Mouse (Mus musculus): ENCODE results near the gene Ccdc157.
"Not testable (repeated sequence)": the region's sequence is repeated elsewhere in the genome, so short reads cannot be mapped to it uniquely, and the experiment has no call there.

The Ccdc157 gene

DNA sequence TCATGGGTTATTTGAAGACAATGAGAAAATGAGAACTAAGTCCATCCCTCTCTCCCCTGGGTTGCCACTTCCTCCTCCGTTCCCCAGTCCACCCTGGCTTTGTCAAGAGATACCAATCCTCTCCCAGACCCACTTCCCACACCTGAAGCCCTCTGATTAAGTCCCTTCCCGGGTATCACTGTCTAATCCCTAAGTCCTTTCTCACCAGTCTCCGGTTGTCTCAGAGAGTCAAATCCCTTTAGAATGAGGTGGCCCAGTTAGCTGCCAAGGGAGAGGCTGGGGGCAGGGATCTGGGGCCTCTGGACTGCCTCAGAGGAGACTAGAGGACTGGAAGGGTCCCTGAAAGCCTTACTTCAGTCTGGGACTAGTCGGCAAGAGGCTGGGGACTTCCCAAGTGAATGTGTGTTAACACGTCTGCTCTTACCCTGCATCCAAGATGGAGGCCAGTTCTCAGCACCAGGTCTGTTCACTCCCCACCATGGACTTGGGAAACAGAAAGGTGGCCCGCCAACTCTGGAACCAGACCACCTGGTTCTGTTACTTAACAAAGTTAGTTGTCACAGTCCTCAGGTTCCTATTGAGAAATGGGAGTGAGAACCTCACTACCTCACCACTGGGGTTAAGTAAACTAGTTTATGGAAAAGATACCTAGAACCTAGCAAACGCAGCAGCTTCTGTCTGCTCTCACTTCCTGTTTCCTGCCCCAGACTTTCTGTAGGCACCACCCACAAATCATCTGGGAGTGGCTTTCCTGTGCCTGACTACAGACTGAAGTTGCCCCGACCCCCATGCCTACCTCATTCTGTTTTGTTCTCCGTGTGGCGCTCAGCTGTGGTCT is 37.1 kb downstream of the Ccdc157 start, which contains the start of gene Sec14l2:
Sec14l2 (minus strand) TSS at position 674 of the 838 bp plus-strand sequence.
- no peak for DNase-seq

- no peak for DNase-seq
These were observed 37.9 kb downstream of the Ccdc157 start for GRCm38 (mm10) chr11:4122226-4122625.

- DNase-seq = no peak
These were observed 38.4 kb downstream of the Ccdc157 start for GRCm38 (mm10) chr11:4121691-4122090.

- DNase-seq = no peak
These were observed 40.5 kb downstream of the Ccdc157 start for GRCm38 (mm10) chr11:4119635-4120034.

DNA sequence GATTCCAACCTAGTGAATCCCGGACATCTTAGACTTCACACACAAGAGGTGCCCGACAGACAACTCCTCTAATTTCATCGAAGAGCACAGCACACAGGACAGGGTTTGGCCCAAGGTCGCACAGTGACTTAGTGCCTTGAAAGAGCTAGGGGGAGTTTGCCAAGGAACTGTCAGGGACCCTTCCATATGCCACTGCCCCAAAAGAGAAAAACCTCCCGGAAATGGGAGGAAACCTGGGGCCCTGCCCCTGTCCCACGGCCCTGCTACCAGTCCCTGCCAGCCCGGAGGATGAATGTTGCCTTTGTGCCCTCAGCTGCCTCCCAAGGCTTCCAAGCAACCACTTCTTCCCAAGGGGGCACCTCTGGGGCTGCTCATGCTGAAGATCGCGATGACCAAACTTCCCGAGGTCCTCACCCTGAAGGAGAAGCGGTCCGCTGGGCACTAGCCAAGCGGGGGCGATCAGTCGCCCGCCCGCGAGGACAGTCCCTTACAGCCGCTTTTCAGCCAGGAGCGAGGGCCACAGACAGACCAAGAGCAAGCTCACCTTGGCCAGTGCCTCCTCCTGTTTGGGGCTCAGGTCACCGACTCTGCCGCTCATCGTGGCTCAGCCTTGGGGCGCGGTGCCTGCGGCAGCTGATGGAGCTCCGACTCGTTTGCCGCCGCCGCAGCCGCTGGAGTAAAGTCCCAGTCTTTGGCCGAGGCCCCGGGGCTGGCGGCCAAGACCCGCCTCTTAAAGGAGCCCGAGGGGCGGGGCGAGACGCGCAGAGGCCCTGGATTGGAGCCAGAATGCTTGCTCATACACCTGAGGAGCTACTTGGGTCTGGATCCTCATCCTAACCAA is 41.8 kb downstream of the Ccdc157 start:
- DNase-seq = peak; percentile 81

DNA sequence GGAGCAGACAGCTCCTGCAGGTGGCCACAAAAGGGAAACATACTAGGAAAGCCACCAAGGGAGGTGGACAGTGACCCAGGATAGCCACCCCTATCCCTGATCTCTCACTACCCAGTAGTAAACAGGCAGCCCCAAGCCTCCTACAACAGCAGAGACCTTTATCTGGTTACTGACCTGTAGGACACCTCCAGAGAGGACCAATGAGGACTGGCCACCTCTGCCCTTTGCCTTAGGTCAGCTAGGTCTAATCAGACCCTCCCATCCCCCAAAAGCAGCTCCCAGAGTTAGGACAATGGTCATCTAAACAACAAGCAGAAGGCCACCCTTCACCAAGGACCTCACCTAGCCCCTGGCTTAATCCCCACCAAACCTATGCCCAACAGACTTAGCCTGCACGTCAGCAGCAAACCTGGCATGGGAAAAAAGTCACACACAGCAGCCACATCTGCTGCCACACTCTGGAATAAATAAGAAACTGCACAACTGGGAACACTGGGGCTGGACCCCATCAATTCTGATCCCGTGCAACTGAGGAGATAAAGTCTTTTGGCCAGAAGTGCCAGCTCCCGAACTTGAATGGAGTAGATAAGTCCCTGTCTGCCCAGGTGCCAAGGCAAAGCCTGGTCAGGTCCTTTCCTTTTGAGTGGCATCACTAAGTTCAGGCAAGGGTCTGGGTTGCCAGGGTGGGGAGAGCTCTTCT is 42.6 kb downstream of the Ccdc157 start:
- no peak for DNase-seq

DNA sequence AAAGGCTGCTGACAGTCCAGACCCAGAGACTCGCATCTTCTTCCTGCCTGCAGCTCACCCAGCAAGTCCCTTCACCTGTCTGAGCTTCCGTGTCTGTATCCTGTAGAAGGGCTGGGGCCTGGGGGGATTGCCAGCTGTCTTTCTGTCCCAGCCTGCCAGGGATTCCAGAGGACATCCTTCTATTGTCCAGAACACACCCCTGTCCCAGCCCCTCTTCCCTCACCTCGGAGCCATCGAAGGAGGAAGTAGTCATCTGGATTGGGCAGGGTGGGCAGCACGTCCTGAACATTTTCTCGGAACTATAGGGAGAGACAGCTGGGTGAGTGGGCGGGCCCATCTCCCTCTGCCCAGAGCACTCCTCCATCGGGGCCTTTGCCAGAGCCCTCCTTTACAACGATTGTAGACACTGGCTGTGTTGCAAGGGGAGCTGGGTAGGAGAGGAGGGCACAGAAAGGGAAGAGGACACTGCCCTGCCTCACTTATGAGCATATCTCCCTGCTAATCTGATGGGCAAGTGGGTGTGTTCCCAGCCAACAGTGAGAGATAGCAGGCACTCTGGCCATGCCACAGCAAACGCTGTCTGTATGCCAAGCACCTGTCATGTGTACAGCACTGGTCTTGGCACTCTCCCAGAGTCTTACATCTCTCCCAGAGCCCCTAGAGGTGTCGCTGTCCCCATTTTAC is 43.5 kb downstream of the Ccdc157 start:
- DNase-seq = peak; percentile 64

GRCm38 (mm10) chr11:4115407-4115806 is 44.7 kb downstream of the Ccdc157 start:
- no peak for DNase-seq

GRCm38 (mm10) chr11:4114541-4114940 is 45.6 kb downstream of the Ccdc157 start:
- not testable (repeated sequence) for DNase-seq

- DNase-seq = no peak
These were observed 46.1 kb downstream of the Ccdc157 start for GRCm38 (mm10) chr11:4113970-4114369.

DNA sequence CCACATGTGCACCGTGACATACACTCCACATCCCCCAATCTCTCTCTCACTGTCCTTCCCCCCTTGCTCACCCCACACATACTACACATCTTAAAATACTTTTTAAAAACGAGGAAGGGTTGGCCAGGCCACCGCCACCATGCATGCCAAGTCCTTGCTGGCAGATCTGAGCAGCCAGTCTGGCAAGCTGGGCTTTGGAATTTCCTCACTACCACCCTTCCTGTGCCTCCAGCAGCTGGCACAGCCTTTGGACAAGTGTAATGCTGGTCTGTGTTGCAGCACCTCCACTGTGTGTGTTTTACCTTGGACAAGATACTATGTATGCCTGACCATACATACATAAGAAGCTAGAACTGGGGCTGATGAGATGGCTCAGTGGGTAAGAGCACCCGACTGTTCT is 46.6 kb downstream of the Ccdc157 start:
- no peak for DNase-seq

- no peak for DNase-seq
These were observed 47.2 kb downstream of the Ccdc157 start for GRCm38 (mm10) chr11:4112861-4113260.

DNA sequence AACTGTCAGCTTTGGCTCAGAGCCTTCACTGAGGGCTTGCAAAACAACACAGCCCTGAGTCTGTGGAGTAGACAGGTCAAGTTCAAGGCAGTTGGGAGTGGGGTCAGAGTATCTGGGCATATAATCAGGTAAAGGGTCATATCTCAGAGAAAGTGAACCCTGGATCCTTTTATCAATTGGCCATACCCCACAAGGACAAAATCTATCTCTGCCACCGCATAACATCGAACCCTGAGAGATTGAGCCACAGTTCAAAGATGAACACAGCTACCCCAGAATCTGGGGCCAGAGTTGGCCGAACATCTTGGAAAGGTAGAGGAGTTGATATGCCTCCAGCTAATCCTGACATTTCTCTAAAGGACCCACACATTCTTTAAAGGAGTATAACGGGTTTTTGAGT is 48.1 kb downstream of the Ccdc157 start:
- DNase-seq = no peak

DNA sequence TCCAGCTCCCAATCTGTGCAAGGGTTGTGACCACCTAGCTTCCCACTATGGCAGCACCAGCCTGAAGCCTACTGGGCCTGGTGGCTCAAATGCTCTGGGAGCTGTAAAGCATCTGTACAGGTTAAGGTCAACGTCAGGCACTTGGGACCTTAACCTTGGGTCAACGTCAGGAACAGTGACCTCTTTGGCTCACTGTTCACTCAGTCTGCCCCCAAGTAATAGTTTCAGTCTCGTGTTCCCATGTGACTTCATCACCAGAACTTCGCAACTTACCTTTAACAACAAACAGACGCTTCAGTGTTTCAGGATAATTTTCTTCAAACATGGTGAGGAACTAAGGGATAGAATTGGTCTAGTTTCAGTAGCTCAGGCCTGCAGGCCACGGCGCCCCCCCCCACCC is 51.4 kb downstream of the Ccdc157 start:
- DNase-seq = no peak

GRCm38 (mm10) chr11:4107901-4108300 is 52.2 kb downstream of the Ccdc157 start:
- DNase-seq = not testable (repeated sequence)

- DNase-seq = peak; percentile 56
These were observed 54.6 kb downstream of the Ccdc157 start for GRCm38 (mm10) chr11:4105444-4105843.

GRCm38 (mm10) chr11:4104989-4105388 is 55.1 kb downstream of the Ccdc157 start:
- no peak for DNase-seq

DNA sequence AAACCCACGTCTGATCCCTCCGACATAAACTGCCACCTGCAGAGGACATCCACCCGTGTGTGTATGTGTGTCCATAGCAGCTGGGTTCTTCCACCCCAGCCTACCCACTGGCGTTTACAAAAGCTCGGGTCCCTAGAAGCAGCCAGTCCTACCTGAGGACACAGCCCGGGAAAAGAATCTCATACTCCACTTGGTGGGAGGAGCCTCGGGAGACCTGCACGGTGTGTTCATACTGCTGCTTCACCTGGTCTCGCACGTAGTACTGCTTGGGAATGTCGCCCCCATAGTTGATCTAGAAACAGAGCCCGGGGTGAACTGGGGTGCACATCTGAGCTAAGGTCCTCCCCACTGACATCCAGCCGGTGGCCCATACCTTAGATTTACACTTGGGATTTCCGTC is 56.6 kb downstream of the Ccdc157 start:
- no peak for DNase-seq

GRCm38 (mm10) chr11:4101851-4102250 is 58.2 kb downstream of the Ccdc157 start:
- DNase-seq = no peak

DNA sequence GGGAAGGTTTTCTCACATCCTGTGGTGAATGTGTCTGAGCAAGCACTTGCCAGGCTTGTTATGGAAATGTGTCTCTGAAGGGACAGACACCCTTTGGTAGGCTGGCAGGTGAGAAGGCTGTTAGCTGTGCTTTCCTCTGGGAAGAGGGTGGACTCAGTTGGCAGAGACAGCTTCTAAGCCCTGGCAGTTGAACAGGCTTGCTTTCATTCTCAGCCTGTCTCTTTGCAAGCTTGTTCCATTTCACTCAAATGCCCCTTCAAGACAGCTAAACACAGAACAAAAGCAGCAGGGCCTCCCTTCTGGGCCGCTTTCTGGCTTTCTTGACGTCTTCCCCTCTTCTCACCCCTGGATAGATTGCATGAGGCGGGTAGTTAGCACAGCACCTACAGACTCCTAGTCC is 60.6 kb downstream of the Ccdc157 start:
- DNase-seq = no peak

- no peak for DNase-seq
These were observed 61.3 kb downstream of the Ccdc157 start for GRCm38 (mm10) chr11:4098816-4099215.

- DNase-seq = no peak
These were observed 62.0 kb downstream of the Ccdc157 start for GRCm38 (mm10) chr11:4098120-4098519.

Measured in right cerebral cortex, postnatal 25 days (tissue).